Mouse (Mus musculus): Measurements from ENCODE around the gene Gm3854. TPM values are rescaled to one million over a fixed set of nuclear protein-coding genes. Genes with fewer than 3 reads are reported as not detected.

The Gm3854 gene
- polyA plus RNA-seq (2017; shearing (Covaris generic)), result 0.65 TPM

DNA sequence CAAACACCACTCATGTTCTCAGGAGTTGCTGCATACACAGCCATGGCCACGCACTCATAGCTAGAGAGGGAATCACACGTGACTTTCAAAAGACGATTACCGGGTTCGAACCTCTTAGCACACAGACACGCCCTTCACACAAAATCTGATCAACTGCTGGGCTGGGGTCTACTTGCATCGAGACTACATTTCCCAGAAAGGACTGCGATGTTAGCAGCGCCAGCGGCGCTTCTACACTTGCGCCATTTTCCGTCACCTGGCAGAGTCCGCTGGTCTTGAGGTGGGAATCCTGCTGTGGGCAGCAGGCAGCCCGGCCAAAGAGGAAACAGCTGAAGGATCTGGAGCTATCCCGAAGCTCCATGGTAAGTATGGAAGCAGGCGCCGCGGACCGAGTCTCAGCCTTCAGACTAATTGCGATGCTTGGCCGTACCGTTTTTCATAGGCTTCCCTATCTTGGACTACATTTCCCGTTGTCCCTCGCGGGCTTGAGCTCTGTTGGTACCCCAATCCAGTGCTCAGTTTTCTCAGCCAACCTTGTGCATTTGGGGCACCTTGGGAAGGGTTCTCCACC is at the start of gene Gm3854:
Gene Gm3854, plus strand, starts transcription at position 259 of the 571 bp plus-strand sequence.

DNA sequence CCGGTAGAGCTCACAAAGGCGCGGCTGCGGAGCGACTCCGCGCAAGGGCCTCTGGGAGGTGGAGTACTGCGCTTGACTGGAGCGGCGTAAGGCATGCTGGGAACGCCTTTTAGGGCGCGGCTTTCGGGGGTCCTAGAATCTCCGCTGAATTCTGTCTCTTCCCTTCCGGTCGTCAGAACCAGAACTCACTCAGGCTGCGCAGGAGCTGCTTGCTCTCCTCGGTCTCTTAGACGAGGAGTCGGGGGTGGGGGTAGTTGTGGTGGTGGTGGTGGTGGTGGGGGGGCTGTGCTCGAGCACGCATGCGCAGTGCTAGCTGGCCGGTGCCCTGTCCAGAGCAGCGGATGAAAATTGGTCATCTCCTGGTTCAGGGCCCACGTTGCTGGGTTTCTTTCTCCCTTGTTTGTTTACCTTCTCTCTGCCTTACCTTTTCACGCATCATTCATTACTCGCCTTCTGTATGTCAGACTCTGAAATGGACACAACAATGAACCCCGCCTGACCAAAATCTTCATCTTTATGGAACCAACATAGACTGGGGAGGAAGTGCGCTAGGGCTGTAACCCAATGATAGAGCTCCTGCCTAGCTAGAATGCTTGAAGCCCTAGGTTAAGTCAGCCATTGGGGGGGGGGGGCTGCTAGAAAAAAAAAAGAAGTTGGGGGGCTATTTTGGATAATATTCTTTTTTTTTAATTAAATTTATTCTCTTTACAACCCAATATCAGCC is 12.2 kb upstream of the Gm3854 start, which contains the start of gene Zfp583:
Gene Zfp583, minus strand, starts transcription at position 53 of the 724 bp plus-strand sequence.

GRCm38 (mm10) chr7:6363047-6363488 is 19.5 kb downstream of the Gm3854 start, which contains the start of gene Zfp78:
TSS of gene Zfp78 (plus strand) at chr7:6363280.

GRCm38 (mm10) chr7:6383044-6383455 is 39.5 kb downstream of the Gm3854 start, which contains the start of gene Zfp28:
TSS of gene Zfp28 (plus strand) at chr7:6383295.

GRCm38 (mm10) chr7:6397996-6398975 is 54.7 kb downstream of the Gm3854 start, which contains the start of gene Smim17:
TSS of gene Smim17 (plus strand) at chr7:6398715.

Other genes with a start within 250 kb of the Gm3854 start
- gene Zfp787, start 187.8 kb upstream of the Gm3854 start, polyA plus RNA-seq (2017; shearing (Covaris generic)), result 25.3 TPM
- 5.0 TPM for gene Zfp444, start 171.5 kb upstream of the Gm3854 start, polyA plus RNA-seq (2017; shearing (Covaris generic))
- not detected for gene Galp, start 146.7 kb upstream of the Gm3854 start, polyA plus RNA-seq (2017; shearing (Covaris generic))
- not detected for gene Zscan5b, start 121.5 kb upstream of the Gm3854 start, polyA plus RNA-seq (2017; shearing (Covaris generic))
- not detected for gene Epp13, start 91.0 kb upstream of the Gm3854 start, polyA plus RNA-seq (2017; shearing (Covaris generic))
- gene Zfp667, start 57.2 kb upstream of the Gm3854 start, polyA plus RNA-seq (2017; shearing (Covaris generic)), result 8.0 TPM
- 1.3 TPM for gene Zfp583, start 12.5 kb upstream of the Gm3854 start, polyA plus RNA-seq (2017; shearing (Covaris generic))
- 4.6 TPM for gene Zfp78, start 19.5 kb downstream of the Gm3854 start, polyA plus RNA-seq (2017; shearing (Covaris generic))
- 15.2 TPM for gene Zfp28, start 39.5 kb downstream of the Gm3854 start, polyA plus RNA-seq (2017; shearing (Covaris generic))
- 0.43 TPM for gene Smim17, start 55.0 kb downstream of the Gm3854 start, polyA plus RNA-seq (2017; shearing (Covaris generic))
- not detected for gene Gm20715, start 66.5 kb downstream of the Gm3854 start, polyA plus RNA-seq (2017; shearing (Covaris generic))
- not detected for gene Olfr1344, start 94.9 kb downstream of the Gm3854 start, polyA plus RNA-seq (2017; shearing (Covaris generic))
- gene Olfr1336, start 112.4 kb downstream of the Gm3854 start, polyA plus RNA-seq (2017; shearing (Covaris generic)), result 0.05 TPM
- gene Olfr1346, start 123.3 kb downstream of the Gm3854 start, polyA plus RNA-seq (2017; shearing (Covaris generic)), result not detected
- gene Olfr5, start 143.2 kb downstream of the Gm3854 start, polyA plus RNA-seq (2017; shearing (Covaris generic)), result not detected
- not detected for gene Olfr1347, start 156.0 kb downstream of the Gm3854 start, polyA plus RNA-seq (2017; shearing (Covaris generic))
- not detected for gene Olfr1348, start 165.0 kb downstream of the Gm3854 start, polyA plus RNA-seq (2017; shearing (Covaris generic))
- not detected for gene Olfr1349, start 179.2 kb downstream of the Gm3854 start, polyA plus RNA-seq (2017; shearing (Covaris generic))
- not detected for gene Olfr1350, start 221.1 kb downstream of the Gm3854 start, polyA plus RNA-seq (2017; shearing (Covaris generic))